Mouse (Mus musculus) regulatory T cell (primary cell): ENCODE results near the gene Atxn7l3b.
"Not testable (repeated sequence)": the region's sequence is repeated elsewhere in the genome, so short reads cannot be mapped to it uniquely, and the experiment has no call there.

Experiments
- in situ Hi-C: fragments of 300-600 bp; cut with MboI, MseI; formaldehyde crosslinking; loops from one replicate; pipeline ENCODE4 v1.15.1; 2025; ENCODE audit warnings: high pct_unique_total_duplicates

Gene Atxn7l3b

GRCm38 (mm10) chr10:112928452-112929221 lies at the start of gene Atxn7l3b:
Gene Atxn7l3b, minus strand, starts transcription at chr10:112929001.
- in situ Hi-C loops, result loop anchor here (10.0 kb wide), 2 partner anchors 954 to 1684 kb away; partner anchors contain the start of gene Krr1

GRCm38 (mm10) chr10:112977586-112977985 lies 48.8 kb upstream of the Atxn7l3b start:
- in situ Hi-C loops, result no loop called here

- in situ Hi-C loops, result no loop called here
Measured at GRCm38 (mm10) chr10:112973286-112974026, 44.7 kb upstream of the Atxn7l3b start.

- in situ Hi-C loops, result no loop called here
Measured at GRCm38 (mm10) chr10:112970002-112970589, 41.3 kb upstream of the Atxn7l3b start.

GRCm38 (mm10) chr10:112967578-112967977 lies 38.8 kb upstream of the Atxn7l3b start:
- in situ Hi-C loops, result no loop called here

- in situ Hi-C loops, result not testable (repeated sequence)
Measured at GRCm38 (mm10) chr10:112962216-112962615, 33.4 kb upstream of the Atxn7l3b start.

GRCm38 (mm10) chr10:112954140-112954539 lies 25.3 kb upstream of the Atxn7l3b start:
- in situ Hi-C loops, result no loop called here

GRCm38 (mm10) chr10:112948453-112948852 lies 19.7 kb upstream of the Atxn7l3b start:
- in situ Hi-C loops, result no loop called here

- in situ Hi-C loops, result loop anchor here (10.0 kb wide), 2 partner anchors 954 to 1684 kb away; partner anchors contain the start of gene Krr1
Measured at GRCm38 (mm10) chr10:112929222-112929615, 418 bp upstream of the Atxn7l3b start.

- in situ Hi-C loops, result loop anchor here (10.0 kb wide), 2 partner anchors 952 to 1682 kb away; partner anchors contain the start of gene Krr1
Measured at GRCm38 (mm10) chr10:112926961-112927360, 1.8 kb downstream of the Atxn7l3b start.

GRCm38 (mm10) chr10:112926271-112926670 lies 2.5 kb downstream of the Atxn7l3b start:
- in situ Hi-C loops, result loop anchor here (10.0 kb wide), 2 partner anchors 951 to 1681 kb away; partner anchors contain the start of gene Krr1

GRCm38 (mm10) chr10:112916575-112917190 lies 12.1 kb downstream of the Atxn7l3b start:
- in situ Hi-C loops, result no loop called here

GRCm38 (mm10) chr10:112900243-112900642 lies 28.6 kb downstream of the Atxn7l3b start:
- in situ Hi-C loops, result no loop called here

GRCm38 (mm10) chr10:112899796-112900195 lies 29.0 kb downstream of the Atxn7l3b start:
- in situ Hi-C loops, result no loop called here

GRCm38 (mm10) chr10:112896636-112897035 lies 32.2 kb downstream of the Atxn7l3b start:
- in situ Hi-C loops, result no loop called here

GRCm38 (mm10) chr10:112893622-112894252 lies 35.1 kb downstream of the Atxn7l3b start:
- in situ Hi-C loops, result no loop called here

GRCm38 (mm10) chr10:112884064-112884463 lies 44.7 kb downstream of the Atxn7l3b start:
- in situ Hi-C loops, result no loop called here

- in situ Hi-C loops, result no loop called here
Measured at GRCm38 (mm10) chr10:112883688-112884004, 45.2 kb downstream of the Atxn7l3b start.

- in situ Hi-C loops, result no loop called here
Measured at GRCm38 (mm10) chr10:112882789-112883687, 45.8 kb downstream of the Atxn7l3b start.

GRCm38 (mm10) chr10:112882149-112882548 lies 46.7 kb downstream of the Atxn7l3b start:
- in situ Hi-C loops, result no loop called here
